Mouse (Mus musculus): ENCODE measurements at regions not wholly inside any gene's neighbourhood (a gene's known extent, or its start where the extent isn't known, plus 50 kb on each side); places are given as distances from the start of the nearest gene placed in this dataset.

- DNase-seq: no peak
These were observed 118.5 kb downstream of the Ccdc50 start for GRCm38 (mm10) chr16:27507212-27507611.

DNA sequence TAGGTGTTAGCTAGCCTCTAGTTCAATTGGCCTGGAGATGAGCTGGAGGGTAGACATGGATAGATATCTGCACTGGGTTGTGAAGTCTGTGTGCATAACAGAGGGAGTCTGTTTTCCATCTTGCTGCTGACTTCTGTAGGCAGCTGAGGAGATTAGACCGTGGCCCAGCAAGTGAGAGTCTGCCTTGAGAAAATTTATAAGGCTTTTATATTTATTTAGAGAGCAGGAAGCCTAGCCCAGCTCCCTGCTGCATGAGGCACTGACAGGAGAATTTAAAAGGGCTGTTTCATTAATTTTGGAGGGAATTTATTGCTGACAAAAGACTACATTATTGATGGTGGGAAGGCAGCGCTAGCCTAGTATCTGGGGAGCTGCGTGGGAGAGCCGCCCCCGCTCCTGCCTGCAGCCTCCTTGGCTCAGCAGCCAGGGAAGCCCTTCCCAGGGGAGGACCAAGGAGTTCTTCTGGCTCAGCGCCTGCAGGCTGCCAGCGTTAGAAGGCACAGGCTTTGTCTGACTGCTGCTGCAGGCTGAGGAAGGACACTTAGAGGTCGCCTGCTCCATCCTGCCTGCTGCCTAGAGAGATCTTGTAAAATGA, 135.0 kb downstream of the Ccdc50 start:
- DNase-seq: peak; percentile 67 to 76

GRCm38 (mm10) chr16:27526669-27527068, 138.0 kb downstream of the Ccdc50 start:
- no peak for DNase-seq

DNA sequence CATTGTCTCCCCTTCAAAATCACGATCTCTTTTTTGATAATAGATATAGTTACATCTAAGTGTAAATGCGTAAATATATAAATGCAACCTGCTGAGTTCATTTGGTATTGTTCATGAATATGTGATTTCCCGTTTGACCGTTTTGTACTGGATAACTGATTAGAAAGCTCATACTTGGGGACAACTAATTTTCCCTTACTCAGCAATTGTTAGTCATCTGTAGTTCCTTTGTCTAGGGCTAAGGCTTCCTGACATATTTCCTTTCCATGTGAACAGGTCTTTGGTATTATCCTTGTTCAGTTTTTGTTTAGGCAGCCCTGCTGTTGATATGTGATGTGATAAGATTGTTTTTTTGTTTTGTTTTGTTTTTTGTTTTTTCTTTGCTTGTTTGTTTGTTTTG, 142.0 kb downstream of the Ccdc50 start:
- no peak for DNase-seq

Data from kidney, postnatal 4 days (tissue).